Comparison of ENCODE assay signal across 8 mouse cellular contexts in genomic region chr10:41271860-41272259, GRCm38 (mm10). TPM values are rescaled to one million over a fixed set of nuclear protein-coding genes. Genes with fewer than 3 reads are reported as not detected.
DNase-seq lines count a peak whose midpoint lies in the region; ATAC-seq and TF ChIP-seq lines count a peak whose summit lies in the region.
"Had no signal": no experiment of that assay in that cellular context is flagged by ENCODE, and none has a peak within 500 bp of the region (broad histone marks: within the 10 kb centered on the region; RNA-seq: fewer than 3 reads in every experiment).

No protein-coding gene starts in this region.

- 40% methylated on average over 7 of the region's 7 CpGs for WGBS in hindbrain, postnatal 0 days
- 44% methylated on average over 7 of the region's 7 CpGs for WGBS in hindbrain, embryonic 12.5 days
- 49% methylated on average over 7 of the region's 7 CpGs for WGBS in neural tube, embryonic 11.5 days
- 55% methylated on average over 7 of the region's 7 CpGs for WGBS in stomach, postnatal 0 days

- no peaks in the 10 kb centered on the region; the same call in 1 of the 2 replicates for H3K4me1 ChIP-seq in hindbrain, postnatal 0 days (ENCODE audit: insufficient read depth, low read length)
- no peaks in the 10 kb centered on the region for H3K4me1 ChIP-seq in hindbrain, embryonic 12.5 days
- H3K4me1 ChIP-seq in neural tube, embryonic 11.5 days (ENCODE audit: control insufficient read depth, insufficient read depth, low read length) = no peaks in the 10 kb centered on the region
- no peaks in the 10 kb centered on the region for H3K4me1 ChIP-seq in stomach, postnatal 0 days (replicated peaks; ENCODE audit: control insufficient read depth, insufficient read depth)

- no peak overlapping the region for H3K4me2 ChIP-seq in hindbrain, postnatal 0 days (ENCODE audit: low read depth, low read length)
- no peak overlapping the region for H3K4me2 ChIP-seq in hindbrain, embryonic 12.5 days (replicated peaks)
- no peak overlapping the region for H3K4me2 ChIP-seq in neural tube, embryonic 11.5 days (ENCODE audit: low read depth)
- no peak overlapping the region for H3K4me2 ChIP-seq in stomach, postnatal 0 days (replicated peaks; ENCODE audit: low read depth)

- TF ChIP-seq CTCF in hindbrain, postnatal 0 days (IDR thresholded peaks at IDR 0.05; ENCODE audit: low read depth) = peak; percentile 72
- TF ChIP-seq CTCF in stomach, postnatal 0 days (IDR thresholded peaks at IDR 0.05; ENCODE audit: low read depth) = peak; percentile 70

- ATAC-seq in hindbrain, postnatal 0 days = peak; percentile 45
- no peak for ATAC-seq in hindbrain, embryonic 12.5 days (ENCODE audit: low FRiP score)
- ATAC-seq in neural tube, embryonic 11.5 days (ENCODE audit: insufficient read depth, low FRiP score, low TSS enrichment) = no peak
- no peak for ATAC-seq in stomach, postnatal 0 days (ENCODE audit: low FRiP score, low TSS enrichment)

- H3K27ac ChIP-seq in hindbrain, postnatal 0 days = no peak overlapping the region
- H3K27ac ChIP-seq in hindbrain, embryonic 12.5 days = no peak overlapping the region
- H3K27ac ChIP-seq in neural tube, embryonic 11.5 days (ENCODE audit: low read depth, low read length) = no peak overlapping the region
- H3K27ac ChIP-seq in stomach, postnatal 0 days (replicated peaks) = no peak overlapping the region

- H3K9ac ChIP-seq in hindbrain, postnatal 0 days (replicated peaks; ENCODE audit: low read length) = no peak overlapping the region
- no peak overlapping the region for H3K9ac ChIP-seq in hindbrain, embryonic 12.5 days
- H3K9ac ChIP-seq in neural tube, embryonic 11.5 days (ENCODE audit: low read length) = no peak overlapping the region
- no peak overlapping the region for H3K9ac ChIP-seq in stomach, postnatal 0 days (ENCODE audit: low read length)

- H3K36me3 ChIP-seq in hindbrain, postnatal 0 days (ENCODE audit: insufficient read depth, low read length) = no peaks in the 10 kb centered on the region; the same call in 1 of the 2 replicates
- H3K36me3 ChIP-seq in hindbrain, embryonic 12.5 days = peaks cover under 1% of the 10 kb centered on the region
- no peaks in the 10 kb centered on the region for H3K36me3 ChIP-seq in neural tube, embryonic 11.5 days (ENCODE audit: control insufficient read depth, insufficient read depth, low read length)
- H3K36me3 ChIP-seq in stomach, postnatal 0 days (ENCODE audit: control insufficient read depth, insufficient read depth, low read length) = peaks cover 2% of the 10 kb centered on the region; the same call in 1 of the 2 replicates

- H3K4me3 ChIP-seq in hindbrain, postnatal 0 days (ENCODE audit: low read length) = no peak overlapping the region
- no peak overlapping the region for H3K4me3 ChIP-seq in hindbrain, embryonic 12.5 days
- no peak overlapping the region for H3K4me3 ChIP-seq in neural tube, embryonic 11.5 days (ENCODE audit: low read depth, low read length)
- H3K4me3 ChIP-seq in stomach, postnatal 0 days (ENCODE audit: low read depth, low read length) = no peak overlapping the region

- no peaks in the 10 kb centered on the region for H3K9me3 ChIP-seq in hindbrain, postnatal 0 days (ENCODE audit: low read length)
- no peaks in the 10 kb centered on the region for H3K9me3 ChIP-seq in hindbrain, embryonic 12.5 days (replicated peaks)
- no peaks in the 10 kb centered on the region for H3K9me3 ChIP-seq in neural tube, embryonic 11.5 days (ENCODE audit: control insufficient read depth, low read length)
- no peaks in the 10 kb centered on the region for H3K9me3 ChIP-seq in stomach, postnatal 0 days (ENCODE audit: control insufficient read depth, low read length)

- TF ChIP-seq EP300 in stomach, postnatal 0 days (optimal IDR thresholded peaks at IDR 0.05) = no peak

- no peaks in the 10 kb centered on the region for H3K27me3 ChIP-seq in hindbrain, postnatal 0 days (ENCODE audit: insufficient read depth, low read length)
- H3K27me3 ChIP-seq in hindbrain, embryonic 12.5 days = no peaks in the 10 kb centered on the region
- no peaks in the 10 kb centered on the region for H3K27me3 ChIP-seq in neural tube, embryonic 11.5 days (ENCODE audit: control insufficient read depth, insufficient read depth, low read length)
- no peaks in the 10 kb centered on the region for H3K27me3 ChIP-seq in stomach, postnatal 0 days (ENCODE audit: control insufficient read depth, insufficient read depth, low read length)

- DNase-seq in hindbrain, postnatal 0 days (ENCODE audit: low spot score) = peak; percentile 74
- peak; percentile 62 for DNase-seq in neural tube, embryonic 11.5 days (ENCODE audit: low spot score)
- DNase-seq in neural tube, embryonic 10.5 days (ENCODE audit: extremely low spot score, low spot score) = no peak
- DNase-seq in brain, adult 2 months (ENCODE audit: low read depth, low spot score) = peak; percentile 46
- peak; percentile 34 for DNase-seq in stomach, postnatal 0 days (ENCODE audit: low spot score)
- no peak for DNase-seq in kidney, adult 18-20 months

RNA-seq across cellular contexts. Expression of gene Fig4, which starts 31.2 kb away (rescaled TPM):
- total RNA-seq in hindbrain, postnatal 0 days (2014; rRNA removed) = 29.7 and 30.4 TPM in 2 replicates
- 29.9 and 32.6 TPM in 2 replicates for polyA plus RNA-seq in hindbrain, postnatal 0 days (2015; fragmentation: Nextera tagmentation; extraction: Ambion mirVana)
- 24.7 and 26.9 TPM in 2 replicates for polyA plus RNA-seq in hindbrain, embryonic 12.5 days (2016; fragmentation: Nextera tagmentation; extraction: Ambion mirVana)
- polyA plus RNA-seq in neural tube, embryonic 11.5 days (2014; fragmentation: Nextera tagmentation; extraction: Ambion mirVana) = 25.2 and 29.6 TPM in 2 replicates
- polyA plus RNA-seq in stomach, postnatal 0 days (2015; fragmentation: Nextera tagmentation; extraction: Ambion mirVana) = 10.1 and 11.4 TPM in 2 replicates

RNA-seq across cellular contexts. Expression of gene Ak9, which starts 31.9 kb away (rescaled TPM):
- total RNA-seq in hindbrain, postnatal 0 days (2014; rRNA removed) = 0.18 and 0.21 TPM in 2 replicates
- 0.25 and 0.39 TPM in 2 replicates for polyA plus RNA-seq in hindbrain, postnatal 0 days (2015; fragmentation: Nextera tagmentation; extraction: Ambion mirVana)
- polyA plus RNA-seq in hindbrain, embryonic 12.5 days (2016; fragmentation: Nextera tagmentation; extraction: Ambion mirVana) = 0.35 and 0.44 TPM in 2 replicates
- not detected in 2 replicates for polyA plus RNA-seq in neural tube, embryonic 11.5 days (2014; fragmentation: Nextera tagmentation; extraction: Ambion mirVana)
- polyA plus RNA-seq in stomach, postnatal 0 days (2015; fragmentation: Nextera tagmentation; extraction: Ambion mirVana) = 0.01 TPM in 1 of 2 replicates, not detected in the other
- polyA plus RNA-seq: liver, embryonic 16.5 days had no signal

Comparison
In these comparisons a context has a peak if more than half of its experiments do, and no peak if none do; other contexts are left out.
1. DNase-seq: peak in hindbrain, postnatal 0 days (single experiment), neural tube, embryonic 11.5 days (single experiment), brain, adult 2 months (single experiment) and stomach, postnatal 0 days (single experiment); none in neural tube, embryonic 10.5 days (single experiment) and kidney, adult 18-20 months (single experiment).